Mouse (Mus musculus): ENCODE measurements around the gene Lig3. TPM values are rescaled to one million over a fixed set of nuclear protein-coding genes. Genes with fewer than 3 reads are reported as not detected.

Gene Lig3
- polyA plus RNA-seq, 1 experiment from 2014 or later, result 19.8 TPM

Other genes with a start within 250 kb of the Lig3 start
- 0.51 and 0.76 TPM in 2 replicates for gene Cct6b, start 16.8 kb upstream of the Lig3 start, polyA plus RNA-seq (2015; fragmentation: Nextera tagmentation; extraction: Ambion mirVana)
- gene Zfp830, start 16.8 kb upstream of the Lig3 start, polyA plus RNA-seq (2015; fragmentation: Nextera tagmentation; extraction: Ambion mirVana), result 38.1 and 39.5 TPM in 2 replicates
- gene Rffl, start 90.1 kb downstream of the Lig3 start, polyA plus RNA-seq (2015; fragmentation: Nextera tagmentation; extraction: Ambion mirVana), result 15.8 TPM in 2 replicates
- 19.2 and 22.4 TPM in 2 replicates for gene Rad51d, start 109.5 kb downstream of the Lig3 start, polyA plus RNA-seq (2015; fragmentation: Nextera tagmentation; extraction: Ambion mirVana)
- gene Fndc8, start 111.0 kb downstream of the Lig3 start, polyA plus RNA-seq (2015; fragmentation: Nextera tagmentation; extraction: Ambion mirVana), result 0.26 and 0.39 TPM in 2 replicates
- 36.1 and 37.6 TPM in 2 replicates for gene Nle1, start 127.3 kb downstream of the Lig3 start, polyA plus RNA-seq (2015; fragmentation: Nextera tagmentation; extraction: Ambion mirVana)
- 1.0 and 1.7 TPM in 2 replicates for gene Unc45b, start 129.4 kb downstream of the Lig3 start, polyA plus RNA-seq (2015; fragmentation: Nextera tagmentation; extraction: Ambion mirVana)
- 8.9 and 10.6 TPM in 2 replicates for gene Slfn5, start 170.2 kb downstream of the Lig3 start, polyA plus RNA-seq (2015; fragmentation: Nextera tagmentation; extraction: Ambion mirVana)
- gene Slfn9, start 210.7 kb downstream of the Lig3 start, polyA plus RNA-seq (2015; fragmentation: Nextera tagmentation; extraction: Ambion mirVana), result 5.8 and 7.7 TPM in 2 replicates
- gene Slfn8, start 239.7 kb downstream of the Lig3 start, polyA plus RNA-seq (2015; fragmentation: Nextera tagmentation; extraction: Ambion mirVana), result 5.9 and 7.1 TPM in 2 replicates

All from thymus, postnatal 0 days (tissue).